Mouse (Mus musculus) lung, postnatal 0 days (tissue): ENCODE results near the gene Fancg.

ENCODE experiments used
- CTCF ChIP-seq: IDR thresholded peaks from 2 replicates; pipeline ENCODE4 v1.5.1; 2016; ENCODE audit warnings: antibody characterized with exemption, mild to moderate bottlenecking
- EP300 ChIP-seq: IDR thresholded peaks from 2 replicates; pipeline ENCODE4 v1.6.1; 2016; ENCODE audit warnings: antibody characterized with exemption, mild to moderate bottlenecking, control low read depth

GRCm38 (mm10) chr4:43030780-43031230 lies 20.5 kb upstream of the Fancg start:
- no peak for TF ChIP-seq CTCF
- TF ChIP-seq EP300: no peak
